Mouse (Mus musculus) erythroblast, embryonic 14.5 days (primary cell): ENCODE results near the gene Gm16440.
"Not testable (repeated sequence)": the region's sequence is repeated elsewhere in the genome, so short reads cannot be mapped to it uniquely, and the experiment has no call there.

Experiments
- GATA1 ChIP-seq: IDR thresholded peaks from 2 replicates; pipeline ENCODE4 v1.6.1; 2012; ENCODE audit warnings: low read length, inconsistent platforms, mixed read lengths
- TAL1 ChIP-seq: IDR thresholded peaks from 3 replicates; pipeline ENCODE4 v1.6.1; 2012; ENCODE audit warnings: low read length, inconsistent platforms, mixed read lengths

DNA sequence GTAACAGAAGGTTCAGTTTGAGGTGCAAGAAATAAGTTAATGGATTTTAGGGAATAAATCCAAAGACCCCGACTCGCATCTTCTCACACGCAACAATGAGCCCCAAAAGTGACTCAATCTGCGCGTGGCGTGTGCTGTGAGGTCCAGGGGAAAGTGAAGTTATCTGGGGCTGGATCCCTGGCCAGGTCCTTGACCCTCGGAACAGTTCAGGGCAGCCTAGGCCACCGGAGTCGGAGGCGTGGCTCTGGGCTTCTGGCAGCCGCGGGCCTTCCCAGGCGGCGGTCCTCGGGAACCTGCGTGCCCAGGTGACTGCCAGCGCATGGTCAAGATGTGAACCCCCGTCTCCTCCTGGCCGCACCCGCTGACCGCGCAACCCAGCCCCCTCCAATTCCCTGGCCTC is 36.2 kb upstream of the Gm16440 start:
- TF ChIP-seq GATA1, TAL1: not testable (repeated sequence)
